Comparison of ENCODE assay signal across 13 mouse cellular contexts in genomic region chr1:191836318-191836985, GRCm38 (mm10).
"Had no signal": no experiment of that assay in that cellular context is flagged by ENCODE, and none has a peak within 500 bp of the region (broad histone marks: within the 10 kb centered on the region; RNA-seq: fewer than 3 reads in every experiment).

No protein-coding gene starts in this region.

- DNase-seq: lung, adult 2 months; lung, postnatal 36 days; right cerebral cortex, postnatal 4 days; spleen, adult 18-20 months; thymus, adult 18-20 months; thymus, postnatal 14 days had no signal

- ATAC-seq: intestine, embryonic 15.5 days; lung, postnatal 0 days had no signal

- H3K9ac ChIP-seq: intestine, embryonic 15.5 days; liver, embryonic 15.5 days; midbrain, embryonic 12.5 days had no signal

- H3K4me3 ChIP-seq: intestine, embryonic 15.5 days; layer of hippocampus, adult 2 months; limb, embryonic 10.5 days; liver, embryonic 15.5 days; midbrain, embryonic 12.5 days had no signal

- H3K9me3 ChIP-seq: intestine, embryonic 15.5 days; limb, embryonic 10.5 days; liver, embryonic 15.5 days; midbrain, embryonic 12.5 days had no signal

- H3K27ac ChIP-seq: intestine, embryonic 15.5 days; layer of hippocampus, adult 2 months; limb, embryonic 10.5 days; liver, embryonic 15.5 days; midbrain, embryonic 12.5 days had no signal

- H3K4me2 ChIP-seq: intestine, embryonic 15.5 days; liver, embryonic 11.5 days; liver, embryonic 15.5 days; midbrain, embryonic 12.5 days had no signal

- H3K27me3 ChIP-seq: intestine, embryonic 15.5 days; liver, embryonic 15.5 days; midbrain, embryonic 12.5 days had no signal
